Mouse (Mus musculus) midbrain, embryonic 14.5 days (tissue): ENCODE data around the gene Ckap5. TPM values are rescaled to one million over a fixed set of nuclear protein-coding genes. Genes with fewer than 3 reads are reported as not detected.

ENCODE experiments used
- ATAC-seq: fragments of 200-750 bp; cut with Nextera tagmentation; 2 replicates; pipeline ENCODE4 v1.8.0; 2017; ENCODE audit warnings: moderate number of reproducible peaks, moderate library complexity; ENCODE audit not compliant: low FRiP score, low TSS enrichment
- DNase-seq: peaks from one replicate; pipeline ENCODE4 v3.0.0-alpha.2; 2015
- H3K27ac ChIP-seq: fragments of 300-500 bp; sonication (generic); replicated peaks from 2 replicates; pipeline ENCODE4 v1.5.1; 2014; ENCODE audit warnings: mild to moderate bottlenecking, low read depth, low read length, moderate library complexity
- H3K27me3 ChIP-seq: fragments of 300-500 bp; sonication (generic); 2 replicates; pipeline ENCODE4 v1.6.1; 2014; ENCODE audit warnings: low read length, control low read depth, mixed read lengths; ENCODE audit not compliant: control insufficient read depth, insufficient read depth
- H3K36me3 ChIP-seq: fragments of 300-500 bp; sonication (generic); 2 replicates; pipeline ENCODE4 v1.6.1; 2014; ENCODE audit warnings: low read length, control low read depth; ENCODE audit not compliant: control insufficient read depth, insufficient read depth
- H3K4me1 ChIP-seq: fragments of 300-500 bp; sonication (generic); 2 replicates; pipeline ENCODE4 v1.6.1; 2014; ENCODE audit warnings: mild to moderate bottlenecking, antibody characterized with exemption, low read length, control low read depth; ENCODE audit not compliant: control insufficient read depth, insufficient read depth
- H3K4me2 ChIP-seq: fragments of 300-500 bp; sonication (generic); 2 replicates; pipeline ENCODE4 v1.6.1; 2014; ENCODE audit warnings: mild to moderate bottlenecking, low read length, moderate library complexity
- H3K4me3 ChIP-seq: fragments of 300-500 bp; sonication (generic); replicated peaks from 2 replicates; pipeline ENCODE4 v1.5.1; 2014; ENCODE audit warnings: low read depth, low read length
- H3K9ac ChIP-seq: fragments of 300-500 bp; sonication (generic); replicated peaks from 2 replicates; pipeline ENCODE4 v1.6.1; 2014; ENCODE audit warnings: mild to moderate bottlenecking, low read length, moderate library complexity
- H3K9me3 ChIP-seq: fragments of 300-500 bp; sonication (generic); 2 replicates; pipeline ENCODE4 v1.6.1; 2016; ENCODE audit warnings: low read length, control low read depth, mixed read lengths; ENCODE audit not compliant: control insufficient read depth
- WGBS: fragments of 180-500 bp; shearing (Covaris S2); extraction: QIAGEN DNeasy Blood & Tissue Kit; methylation state at CpG from one replicate; pipeline ENCODE4 v1.1.7; 2014; 5-methylcytosine and 5-hydroxymethylcytosine counted together
- polyA plus RNA-seq: library from polyadenylated mRNA; unstranded; fragments of >200 nt; fragmentation: Nextera tagmentation; extraction: Ambion mirVana; gene quantifications from 2 replicates; pipeline ENCODE4 v1.2.1, GENCODE M21; 2014

Gene Ckap5
- polyA plus RNA-seq, 1 experiment from 2014 or later: 152 TPM

DNA sequence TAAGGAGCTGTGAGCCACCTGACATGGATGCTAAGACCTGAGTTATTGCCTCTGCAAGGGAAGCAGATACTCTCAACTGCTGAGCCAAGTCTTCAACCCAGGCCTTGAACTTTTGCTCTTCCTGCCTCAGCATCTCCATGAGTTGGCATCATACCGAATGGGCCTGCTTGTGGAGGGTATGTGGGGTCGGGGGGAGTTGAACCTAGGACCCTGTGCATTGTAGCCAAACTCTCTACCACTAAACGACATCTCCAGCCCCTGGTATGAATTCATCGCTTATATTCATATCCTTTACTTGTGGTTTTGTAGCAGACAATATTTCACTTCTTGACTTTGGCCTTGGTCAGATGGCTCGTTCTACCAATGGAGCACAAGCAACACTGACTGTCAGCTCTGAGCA, 105.3 kb downstream of the Ckap5 start:
- H3K4me2 ChIP-seq: no peak overlapping the region
- H3K27ac ChIP-seq: no peak overlapping the region
- WGBS: 86% methylated on average over 5 of the region's 5 CpGs
- ATAC-seq (no peak), DNase-seq (no peak)
- no peaks in the 10 kb centered on the region for H3K4me1 ChIP-seq
- no peaks in the 10 kb centered on the region for H3K9me3 ChIP-seq
- no peak overlapping the region for H3K4me3 ChIP-seq
- H3K27me3 ChIP-seq: no peaks in the 10 kb centered on the region
- H3K9ac ChIP-seq: no peak overlapping the region
- no peaks in the 10 kb centered on the region for H3K36me3 ChIP-seq

GRCm38 (mm10) chr2:91632316-91632715, 105.8 kb downstream of the Ckap5 start:
- 85% methylated on average over 5 of the region's 5 CpGs for WGBS
- Histone ChIP-seq H3K4me1 (no peaks in the 10 kb centered on the region), H3K27me3 (no peaks in the 10 kb centered on the region), H3K27ac (no peak overlapping the region), H3K4me3 (no peak overlapping the region), H3K9me3 (no peaks in the 10 kb centered on the region), H3K4me2 (no peak overlapping the region), H3K36me3 (no peaks in the 10 kb centered on the region), H3K9ac (no peak overlapping the region)
- ATAC-seq (no peak), DNase-seq (no peak)

DNA sequence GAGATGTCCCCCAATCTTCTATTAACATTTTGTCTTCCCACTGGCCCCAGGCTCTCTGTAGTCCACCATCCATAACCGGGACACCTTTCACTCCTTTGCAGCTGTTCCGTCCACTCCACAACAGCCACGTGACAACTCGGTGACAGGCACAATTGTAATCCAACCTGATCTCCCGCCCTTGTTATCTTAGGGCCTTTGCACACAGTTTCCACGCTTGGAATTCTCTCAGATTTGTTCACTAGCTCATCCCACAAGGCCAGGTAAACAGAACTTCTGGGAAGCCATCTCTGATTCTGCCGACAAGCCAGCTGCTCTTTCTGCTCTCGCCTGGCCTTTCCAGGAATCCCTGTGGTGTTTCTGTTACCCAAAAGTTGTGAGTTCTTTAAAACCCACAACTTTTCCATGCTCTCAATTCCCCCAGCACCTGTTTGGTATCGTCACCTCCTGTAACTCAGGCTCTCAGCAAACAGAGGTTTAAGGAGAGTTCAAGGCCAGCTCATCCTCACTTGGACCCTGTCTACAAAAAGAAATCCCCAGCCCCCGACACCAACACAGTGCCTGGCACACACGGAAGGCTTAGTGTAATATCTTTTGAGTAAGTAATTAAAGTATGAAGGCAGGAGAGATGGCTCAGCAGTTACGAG, 106.9 kb downstream of the Ckap5 start:
- Histone ChIP-seq H3K27me3 (no peaks in the 10 kb centered on the region), H3K4me2 (no peak overlapping the region), H3K4me3 (no peak overlapping the region), H3K36me3 (no peaks in the 10 kb centered on the region), H3K27ac (no peak overlapping the region), H3K9ac (no peak overlapping the region), H3K4me1 (no peaks in the 10 kb centered on the region), H3K9me3 (no peaks in the 10 kb centered on the region)
- DNase-seq (no peak), ATAC-seq (no peak)
- WGBS: 81% methylated on average over 12 of the region's 12 CpGs

DNA sequence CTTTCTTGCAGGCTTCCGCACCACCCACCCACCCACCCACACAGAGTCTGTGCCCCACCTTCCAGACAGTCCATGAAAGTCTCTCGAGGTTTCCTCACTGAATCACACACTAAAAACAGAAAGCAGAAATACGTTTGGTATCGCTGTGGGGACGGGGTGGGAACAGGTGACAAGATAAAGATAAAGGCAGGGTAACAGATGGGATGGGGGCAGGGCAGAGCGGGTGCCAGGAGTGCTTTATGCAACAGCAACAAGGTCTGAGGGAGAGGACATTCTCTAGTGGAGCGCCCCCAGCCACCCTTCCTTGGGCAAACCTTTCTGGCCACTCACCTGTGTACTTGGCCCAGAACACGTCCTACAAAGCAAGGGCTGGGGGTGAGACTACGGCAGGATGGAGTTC, 108.3 kb downstream of the Ckap5 start:
- Histone ChIP-seq H3K36me3 (no peaks in the 10 kb centered on the region), H3K9me3 (no peaks in the 10 kb centered on the region), H3K27ac (no peak overlapping the region), H3K9ac (no peak overlapping the region), H3K4me3 (no peak overlapping the region), H3K27me3 (no peaks in the 10 kb centered on the region), H3K4me1 (no peaks in the 10 kb centered on the region), H3K4me2 (no peak overlapping the region)
- WGBS: 86% methylated on average over 9 of the region's 9 CpGs
- DNase-seq: no peak
- ATAC-seq: no peak

DNA sequence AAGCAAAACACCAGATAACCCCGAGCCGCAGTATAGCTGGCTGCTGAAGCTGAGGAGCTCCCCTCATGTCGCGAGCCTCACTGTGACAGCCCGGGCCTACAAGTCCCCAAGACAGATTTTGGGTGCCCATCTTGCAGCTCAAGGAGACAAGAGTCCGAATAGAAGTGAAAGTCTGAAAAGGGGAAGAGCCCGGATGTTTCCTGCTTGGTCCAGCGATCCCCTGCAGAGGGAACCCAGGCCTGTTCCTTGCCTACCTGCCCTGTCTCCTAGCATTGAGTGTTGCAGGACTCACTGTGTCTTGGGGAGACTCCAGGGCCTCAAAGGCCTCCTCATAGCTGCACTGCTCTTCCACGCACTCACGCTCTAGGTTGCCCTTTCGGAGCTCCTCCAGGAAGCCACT, 108.9 kb downstream of the Ckap5 start:
- no peak overlapping the region for H3K4me3 ChIP-seq
- ATAC-seq (no peak), DNase-seq (no peak)
- H3K36me3 ChIP-seq: no peaks in the 10 kb centered on the region
- H3K4me1 ChIP-seq: no peaks in the 10 kb centered on the region
- H3K4me2 ChIP-seq: no peak overlapping the region
- no peaks in the 10 kb centered on the region for H3K27me3 ChIP-seq
- WGBS: 84% methylated on average over 11 of the region's 11 CpGs
- no peak overlapping the region for H3K9ac ChIP-seq
- no peaks in the 10 kb centered on the region for H3K9me3 ChIP-seq
- no peak overlapping the region for H3K27ac ChIP-seq

DNA sequence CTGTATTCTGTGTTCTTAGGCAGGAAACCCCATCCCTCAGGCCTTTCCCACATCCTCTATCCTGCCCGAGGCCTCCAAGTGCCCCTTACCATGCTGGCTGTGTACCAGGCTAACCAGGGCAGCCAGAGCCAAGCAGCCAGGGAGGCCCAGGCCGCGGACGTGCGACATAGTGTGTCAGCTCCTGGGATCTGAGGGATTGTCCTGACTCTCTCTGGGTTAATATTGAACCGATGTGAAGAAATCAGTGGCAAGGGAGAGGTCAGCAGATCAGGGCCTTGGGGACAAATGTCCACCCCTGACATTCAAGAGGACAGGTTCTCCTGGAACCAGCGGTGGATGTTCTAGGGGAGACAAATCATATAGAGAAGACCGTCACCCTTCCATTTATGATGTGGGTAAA, 109.7 kb downstream of the Ckap5 start, which contains the start of gene F2:
Gene F2 (minus strand): TSS at position 186 of the 400 bp plus-strand sequence.
- DNase-seq (no peak), ATAC-seq (no peak)
- no peak within 1 kb of the TSS for H3K27ac ChIP-seq
- no peaks in the 10 kb centered on the region for H3K36me3 ChIP-seq
- no peaks in the 10 kb centered on the region for H3K27me3 ChIP-seq
- no peak within 1 kb of the TSS for H3K9ac ChIP-seq
- H3K4me2 ChIP-seq: no peak within 1 kb of the TSS
- no peak within 1 kb of the TSS for H3K4me3 ChIP-seq
- H3K4me1 ChIP-seq: no peaks in the 10 kb centered on the region
- no peaks in the 10 kb centered on the region for H3K9me3 ChIP-seq
- 90% methylated on average over 8 of the region's 8 CpGs for WGBS

DNA sequence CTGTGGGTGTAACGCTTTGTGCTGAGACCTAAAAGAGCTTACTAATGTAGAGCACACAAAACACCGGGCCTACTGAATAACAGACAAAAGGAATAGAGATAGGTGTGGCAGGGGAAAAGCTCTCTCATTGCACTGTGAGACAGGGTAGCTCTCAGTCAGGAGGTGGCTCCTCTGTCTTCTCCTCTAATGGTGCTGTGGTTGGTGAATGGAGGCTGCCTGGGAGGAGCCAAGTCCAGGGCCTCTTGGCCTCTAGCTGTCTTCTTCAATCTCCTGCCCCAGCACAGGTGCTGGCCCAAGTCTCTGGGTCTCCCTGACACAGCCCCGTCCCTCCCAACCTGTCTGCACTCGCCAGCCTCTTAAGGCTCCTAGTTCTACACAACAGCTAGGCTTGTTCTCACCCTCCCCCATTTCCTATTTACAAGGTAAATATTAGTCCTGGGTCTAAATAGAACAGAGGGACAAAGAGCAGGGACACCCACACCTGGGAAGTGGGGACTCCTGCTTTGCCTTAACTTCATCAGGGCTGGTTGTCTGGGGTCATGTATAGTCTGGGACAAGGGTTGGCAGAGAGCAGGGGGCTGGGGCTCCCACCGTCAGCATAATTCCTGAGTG, 110.3 kb downstream of the Ckap5 start:
- Histone ChIP-seq H3K4me3 (no peak overlapping the region), H3K36me3 (no peaks in the 10 kb centered on the region), H3K4me1 (no peaks in the 10 kb centered on the region), H3K9ac (no peak overlapping the region), H3K4me2 (no peak overlapping the region), H3K27me3 (no peaks in the 10 kb centered on the region), H3K9me3 (no peaks in the 10 kb centered on the region), H3K27ac (no peak overlapping the region)
- ATAC-seq (no peak), DNase-seq (no peak)
- 82% methylated on average over 5 of the region's 5 CpGs for whole genome bisulfite sequencing

- DNase-seq (no peak), ATAC-seq (no peak)
- H3K4me1 ChIP-seq: no peaks in the 10 kb centered on the region
Measured at GRCm38 (mm10) chr2:91638931-91639330, 112.4 kb downstream of the Ckap5 start.

DNA sequence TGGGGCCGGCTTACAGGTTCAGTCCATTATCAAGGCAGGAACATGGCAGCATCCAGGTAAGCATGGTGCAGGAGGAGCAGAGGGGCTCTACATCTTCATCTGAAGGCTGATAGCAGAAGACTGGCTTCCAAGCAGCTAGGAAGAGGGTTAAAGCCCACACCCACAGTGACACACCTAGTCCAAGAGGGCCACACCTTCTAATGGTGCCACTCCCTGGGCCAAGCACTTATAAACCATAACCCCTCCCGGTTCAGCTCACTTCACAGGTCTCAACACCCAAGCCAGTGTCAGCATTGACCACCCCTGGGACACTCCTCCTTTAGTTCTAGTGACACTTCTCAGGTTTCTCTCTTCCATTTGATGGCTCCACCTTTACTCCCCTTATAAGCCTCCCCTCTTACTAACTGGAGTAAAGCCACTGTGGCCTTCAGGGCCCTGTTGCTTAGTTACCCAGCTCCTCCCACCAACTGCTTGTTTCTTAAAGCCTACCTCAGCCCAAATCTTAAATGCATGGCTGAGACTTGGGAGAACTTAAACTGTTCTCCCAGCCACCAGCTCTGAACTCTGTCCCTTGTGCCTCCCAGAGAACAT, 116.4 kb downstream of the Ckap5 start:
- H3K4me3 ChIP-seq: no peak overlapping the region
- 98% methylated on average over 2 of the region's 2 CpGs for WGBS
- H3K27ac ChIP-seq: no peak overlapping the region
- ATAC-seq (no peak), DNase-seq (no peak)
- H3K27me3 ChIP-seq: no peaks in the 10 kb centered on the region
- no peaks in the 10 kb centered on the region for H3K4me1 ChIP-seq
- H3K9ac ChIP-seq: no peak overlapping the region
- no peak overlapping the region for H3K4me2 ChIP-seq
- peaks cover 57% of the 10 kb centered on the region for H3K36me3 ChIP-seq
- H3K9me3 ChIP-seq: no peaks in the 10 kb centered on the region

More at GRCm38 (mm10) chr2:91638931-91639330, 112.4 kb downstream of the Ckap5 start:
- Histone ChIP-seq H3K4me3 (no peak overlapping the region), H3K4me2 (no peak overlapping the region), H3K27ac (no peak overlapping the region), H3K9me3 (no peaks in the 10 kb centered on the region), H3K9ac (no peak overlapping the region), H3K27me3 (no peaks in the 10 kb centered on the region), H3K36me3 (peaks cover 18% of the 10 kb centered on the region)
- WGBS: 77% methylated on average over 6 of the region's 6 CpGs
